Mouse (Mus musculus): ENCODE results near the gene Mogs.

Gene Mogs

DNA sequence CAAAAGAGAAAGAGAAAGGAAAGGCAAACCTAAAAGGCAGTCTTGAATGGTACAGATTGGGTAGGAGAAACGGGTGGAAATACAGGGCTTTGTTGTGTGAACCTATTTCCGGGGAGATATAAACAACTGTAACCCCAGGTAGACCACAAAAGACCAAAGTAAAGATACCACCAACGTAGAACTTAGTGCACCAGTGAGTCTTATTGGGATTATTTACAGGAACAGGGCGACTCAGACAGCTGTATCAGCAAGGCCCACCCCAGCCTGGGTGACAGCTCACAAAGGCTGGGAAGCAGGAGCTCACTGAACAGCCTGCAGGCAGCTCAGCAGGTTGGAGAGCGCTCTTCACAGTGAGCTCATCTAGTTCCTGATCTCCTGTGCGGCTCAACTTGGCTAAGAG, 19.3 kb upstream of the Mogs start:
- DNase-seq (ENCODE audit: low spot score): no peak

GRCm38 (mm10) chr6:83098411-83098810, 16.9 kb upstream of the Mogs start:
- DNase-seq (ENCODE audit: low spot score): peak; percentile 68

DNA sequence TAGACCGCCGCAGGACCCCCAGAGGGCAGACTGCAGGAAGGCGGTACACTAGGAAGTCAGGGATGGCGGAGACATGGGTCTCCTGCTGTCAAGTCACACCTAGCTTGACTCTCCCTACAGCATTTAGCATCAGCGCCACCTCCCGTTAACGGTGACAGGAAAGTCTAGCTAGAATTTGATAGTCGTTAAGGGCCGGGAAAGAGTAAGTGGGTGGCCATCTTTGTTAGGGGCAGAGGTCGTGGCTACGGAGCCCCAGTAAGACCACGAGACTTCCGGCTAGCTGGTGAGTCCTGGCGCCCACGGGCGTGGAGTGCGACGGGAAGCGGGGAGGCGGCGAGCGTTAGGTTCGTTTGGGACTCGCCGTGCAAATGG, 14.0 kb upstream of the Mogs start, which contains the start of the genes Ccdc142 and Gm42688:
Gene Ccdc142, plus strand, starts transcription at position 286 of the 372 bp plus-strand sequence.
Gene Gm42688, plus strand, starts transcription at position 302 of the 372 bp plus-strand sequence.
- DNase-seq (ENCODE audit: low spot score): peak; percentile 87

GRCm38 (mm10) chr6:83101688-83102556, 13.4 kb upstream of the Mogs start:
- DNase-seq (ENCODE audit: low spot score): no peak

DNA sequence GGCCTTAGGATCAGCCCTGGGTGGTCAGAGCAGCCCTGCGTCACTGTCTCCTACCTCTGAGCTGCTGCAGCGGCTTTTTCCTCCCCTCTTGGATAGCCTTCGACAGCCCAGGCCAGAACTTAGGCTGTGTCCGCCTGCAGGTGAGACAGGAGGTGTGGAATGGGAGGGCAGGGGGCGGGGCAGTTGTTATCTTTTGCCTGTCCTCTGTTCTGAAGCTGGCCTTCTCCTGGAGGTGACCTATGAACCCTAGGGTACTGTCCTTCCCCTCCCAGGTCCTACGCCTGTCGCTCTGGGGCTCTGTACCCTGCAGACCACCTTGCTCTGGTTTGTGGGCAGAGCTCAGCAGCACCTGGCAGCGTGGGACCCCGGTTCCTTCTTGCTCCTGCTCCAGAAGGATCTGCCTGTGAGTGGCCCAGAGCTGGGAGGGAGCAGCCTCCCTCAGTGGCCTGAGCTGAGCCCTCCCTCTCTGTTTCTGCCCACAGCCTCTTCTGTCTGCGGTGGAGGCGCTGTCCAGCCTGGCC, 12.1 kb upstream of the Mogs start:
- DNase-seq (ENCODE audit: low spot score): no peak

DNA sequence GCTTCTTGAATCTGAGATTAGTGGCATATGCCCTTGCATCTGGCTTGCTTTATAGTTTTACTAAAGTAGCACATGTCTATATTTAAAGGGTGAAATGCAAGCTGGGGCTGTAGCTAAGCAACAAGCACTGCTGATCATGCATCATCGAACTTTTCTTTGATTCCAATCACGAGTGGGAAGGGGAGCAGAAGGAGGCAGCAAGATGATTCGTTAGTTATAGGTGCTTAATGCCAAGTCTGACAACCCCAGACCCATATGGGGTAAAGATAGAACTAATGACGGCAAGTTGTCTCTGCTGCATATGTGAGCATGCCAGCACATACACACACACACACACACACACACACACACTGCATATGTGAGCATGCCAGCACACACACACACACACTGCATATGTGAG, 11.1 kb upstream of the Mogs start:
- DNase-seq (ENCODE audit: low spot score): no peak

DNA sequence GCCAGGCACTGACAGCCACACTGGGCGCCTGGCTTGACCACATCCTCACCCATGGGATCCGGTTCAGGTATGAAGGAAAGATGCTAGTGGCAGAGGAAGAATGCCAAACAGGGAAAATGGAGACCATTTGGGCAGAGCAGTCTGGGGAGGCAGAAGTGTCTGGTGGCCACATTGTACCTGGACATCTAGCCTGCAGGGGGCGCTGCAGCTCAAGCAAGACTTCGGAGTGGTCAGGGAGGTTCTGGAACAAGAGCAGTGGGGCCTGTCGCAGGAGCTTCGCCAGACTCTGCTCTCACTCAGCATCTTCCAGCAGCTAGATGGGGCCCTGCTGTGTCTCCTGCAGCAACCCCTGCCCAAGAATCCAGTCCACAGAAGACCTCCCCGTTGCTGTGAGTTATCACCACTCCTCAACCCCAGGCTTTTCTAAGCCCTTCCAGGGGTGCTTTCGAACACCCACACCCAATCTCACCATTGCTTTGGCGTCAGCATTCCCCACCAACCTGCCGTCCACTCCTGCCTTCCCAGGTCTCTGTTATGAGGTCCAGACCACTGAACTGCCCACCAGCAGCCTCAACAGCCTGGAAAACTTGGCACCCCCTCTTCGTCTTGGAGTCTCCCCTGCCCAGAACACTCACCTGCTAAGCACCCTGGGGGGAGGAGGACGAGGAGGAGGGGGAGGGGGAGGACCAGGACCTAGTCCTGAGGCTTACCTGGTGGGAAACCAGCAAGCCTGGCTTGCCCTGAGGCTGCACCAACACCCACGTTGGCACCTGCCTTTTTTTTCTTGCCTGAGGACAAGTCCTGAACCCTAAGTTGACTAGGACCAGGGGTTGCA, 7.5 kb upstream of the Mogs start:
- no peak for DNase-seq (ENCODE audit: low spot score)

GRCm38 (mm10) chr6:83108762-83109668, 6.3 kb upstream of the Mogs start, which contains the start of gene Mrpl53:
Gene Mrpl53, plus strand, starts transcription at chr6:83109040.
- DNase-seq (ENCODE audit: low spot score): peak; percentile 65

- no peak for DNase-seq (ENCODE audit: low spot score)
These were observed 3.7 kb upstream of the Mogs start for GRCm38 (mm10) chr6:83111510-83112136.

GRCm38 (mm10) chr6:83115682-83116372, 531 bp downstream of the Mogs start:
- no peak for DNase-seq (ENCODE audit: low spot score)

- no peak for DNase-seq (ENCODE audit: low spot score)
These were observed 1.3 kb downstream of the Mogs start for GRCm38 (mm10) chr6:83116373-83117164.

- no peak for DNase-seq (ENCODE audit: low spot score)
These were observed 1.8 kb downstream of the Mogs start for GRCm38 (mm10) chr6:83117165-83117438.

DNA sequence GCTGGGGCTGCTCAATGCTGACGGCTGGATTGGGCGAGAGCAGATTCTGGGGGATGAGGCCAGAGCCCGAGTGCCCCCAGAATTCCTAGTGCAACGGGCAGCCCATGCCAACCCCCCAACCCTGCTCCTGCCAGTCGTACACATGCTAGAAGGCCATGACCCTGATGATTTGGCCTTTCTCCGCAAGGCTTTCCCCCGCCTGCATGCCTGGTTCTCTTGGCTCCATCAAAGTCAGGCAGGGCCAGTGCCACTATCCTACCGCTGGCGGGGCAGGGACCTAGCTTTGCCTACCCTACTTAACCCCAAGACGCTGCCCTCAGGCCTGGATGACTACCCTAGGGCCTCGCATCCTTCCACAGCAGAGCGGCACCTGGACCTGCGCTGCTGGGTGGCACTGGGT, 2.3 kb downstream of the Mogs start:
- no peak for DNase-seq (ENCODE audit: low spot score)

GRCm38 (mm10) chr6:83118369-83118768, 3.1 kb downstream of the Mogs start:
- DNase-seq (ENCODE audit: low spot score): no peak

DNA sequence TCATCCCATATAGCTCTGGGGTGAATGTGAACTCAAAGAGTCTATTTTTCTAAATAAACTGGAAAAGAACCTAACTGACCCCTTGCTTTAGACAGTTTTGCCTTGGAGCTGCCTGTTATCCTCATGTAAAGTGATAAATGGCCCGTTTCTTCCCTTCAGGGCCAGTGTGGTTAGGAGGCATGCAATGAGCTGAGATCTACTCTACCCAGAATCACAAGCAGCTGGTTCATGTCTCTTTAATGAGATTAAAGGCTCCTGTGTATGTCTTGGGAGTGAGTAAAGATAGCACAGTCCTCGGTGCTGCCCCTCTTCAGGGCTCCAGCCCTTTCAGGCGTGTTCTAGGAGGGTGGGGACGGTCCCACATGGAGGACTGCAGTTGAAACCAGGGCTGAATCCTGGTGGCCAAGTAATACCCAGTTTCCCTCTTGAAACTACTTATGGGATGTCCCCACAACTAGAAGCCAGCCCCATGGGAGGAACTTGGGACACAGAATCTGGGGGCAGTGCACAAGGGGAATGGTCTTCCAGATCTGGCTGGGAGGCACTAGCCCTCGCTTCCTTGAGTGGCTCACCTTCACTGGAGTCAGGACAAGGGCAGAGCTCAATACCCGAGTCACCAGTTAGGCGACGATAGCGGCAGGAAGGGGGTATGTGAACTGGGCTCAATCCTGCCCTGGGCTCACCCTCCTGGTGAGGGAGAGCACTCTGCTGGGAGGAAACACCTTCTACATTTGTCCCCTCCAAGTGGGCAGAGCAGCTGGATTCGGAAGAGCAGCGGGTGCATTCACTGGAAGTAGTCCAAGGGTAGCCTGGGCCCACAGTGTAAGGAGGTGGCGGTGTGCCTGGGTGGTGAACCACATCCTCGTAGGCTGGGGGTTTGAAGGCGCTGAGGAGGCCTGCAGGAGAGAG, 3.8 kb downstream of the Mogs start:
- DNase-seq (ENCODE audit: low spot score): no peak

DNA sequence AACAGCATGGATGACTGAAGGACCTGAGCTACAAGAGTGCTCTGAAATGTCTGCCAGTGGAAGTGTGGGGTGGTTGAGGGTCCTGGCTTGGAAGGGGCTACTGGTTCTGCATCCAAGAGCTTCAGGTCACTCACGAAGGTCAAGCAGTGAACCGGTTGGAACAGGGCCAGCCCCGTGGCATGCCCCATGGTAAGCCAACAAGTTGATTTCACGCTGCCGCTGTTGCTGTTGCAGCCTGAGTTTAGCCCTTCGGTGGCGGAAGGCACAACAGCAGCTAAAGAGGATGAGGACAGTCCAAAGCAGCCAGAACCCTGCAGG, 4.4 kb downstream of the Mogs start:
- no peak for DNase-seq (ENCODE audit: low spot score)

- DNase-seq (ENCODE audit: low spot score): peak; percentile 98
These were observed 5.9 kb downstream of the Mogs start, which contains the start of gene Wbp1 for GRCm38 (mm10) chr6:83120930-83121862. Gene Wbp1, minus strand, starts transcription at chr6:83121559.

All from ovary, adult 18-20 months (tissue).